Mouse (Mus musculus) 3134 (cell line): Measurements from ENCODE around the gene Zdhhc1.

ENCODE experiments used
- DNase-seq: peaks from one replicate; pipeline ENCODE4 v3.0.0-alpha.2; 2011; ENCODE audit warnings: low spot score; ENCODE audit not compliant: insufficient read length; ENCODE audit errors: extremely low read depth

Gene Zdhhc1

DNA sequence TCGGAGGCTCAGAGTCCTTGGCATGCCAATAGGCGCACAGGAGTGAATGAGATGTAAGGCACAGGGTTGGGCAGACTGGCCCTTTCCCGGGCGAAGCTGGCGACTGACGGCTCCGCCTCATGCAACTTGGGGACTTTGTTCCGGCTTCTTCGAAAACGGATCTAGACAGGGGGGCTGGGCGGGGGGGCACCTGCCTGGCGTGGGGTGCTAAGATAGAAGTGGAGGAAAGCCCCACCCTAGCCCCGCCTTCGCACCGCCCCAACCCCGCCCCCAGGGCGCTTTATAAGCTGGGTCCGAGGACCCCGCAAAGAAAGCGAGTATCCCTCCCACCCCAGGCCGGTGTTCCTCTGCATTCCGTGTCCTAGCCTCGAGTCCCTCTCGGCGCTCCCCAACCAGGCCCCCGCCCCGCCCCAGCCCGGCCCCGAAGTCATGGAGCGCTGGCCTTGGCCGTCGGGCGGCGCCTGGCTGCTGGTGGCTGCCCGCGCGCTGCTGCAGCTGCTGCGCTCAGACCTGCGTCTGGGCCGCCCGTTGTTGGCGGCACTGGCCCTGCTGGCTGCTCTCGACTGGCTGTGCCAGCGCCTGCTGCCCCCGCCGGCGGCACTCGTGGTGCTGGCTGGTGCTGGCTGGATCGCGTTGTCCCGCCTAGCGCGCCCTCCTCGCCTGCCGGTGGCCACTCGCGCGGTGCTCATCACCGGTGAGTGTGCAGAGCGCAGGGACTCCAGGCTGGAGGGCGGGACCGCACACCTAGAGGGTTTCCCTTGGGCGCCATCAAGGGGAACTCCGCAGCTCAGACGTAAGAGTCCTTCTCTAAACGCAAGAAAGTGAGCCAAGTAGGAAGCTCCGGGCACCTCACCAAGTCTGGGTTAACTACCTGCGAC, 22.0 kb upstream of the Zdhhc1 start, which contains the start of gene Hsd11b2:
TSS of gene Hsd11b2 (plus strand) at position 320 of the 878 bp plus-strand sequence.
- no peak for DNase-seq

DNA sequence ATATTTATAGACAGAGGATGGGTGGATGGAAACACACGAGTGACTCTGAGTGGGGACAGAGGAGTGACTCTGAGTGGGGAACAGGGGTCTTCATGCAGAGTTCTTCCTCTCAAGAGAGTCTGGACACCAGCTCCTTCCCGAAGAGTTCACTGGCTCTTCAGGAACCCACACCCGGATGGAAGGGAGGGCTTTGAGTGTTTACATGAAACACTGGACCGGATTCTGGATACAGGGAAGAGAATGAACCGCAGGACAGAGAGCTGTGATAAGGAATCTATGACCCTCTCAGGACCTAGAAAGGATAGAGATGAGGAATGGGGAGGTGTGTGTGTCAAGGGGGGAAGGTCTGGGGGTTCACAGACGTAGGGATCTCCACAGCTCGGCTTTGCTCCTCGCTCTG, 20.6 kb upstream of the Zdhhc1 start:
- no peak for DNase-seq

DNA sequence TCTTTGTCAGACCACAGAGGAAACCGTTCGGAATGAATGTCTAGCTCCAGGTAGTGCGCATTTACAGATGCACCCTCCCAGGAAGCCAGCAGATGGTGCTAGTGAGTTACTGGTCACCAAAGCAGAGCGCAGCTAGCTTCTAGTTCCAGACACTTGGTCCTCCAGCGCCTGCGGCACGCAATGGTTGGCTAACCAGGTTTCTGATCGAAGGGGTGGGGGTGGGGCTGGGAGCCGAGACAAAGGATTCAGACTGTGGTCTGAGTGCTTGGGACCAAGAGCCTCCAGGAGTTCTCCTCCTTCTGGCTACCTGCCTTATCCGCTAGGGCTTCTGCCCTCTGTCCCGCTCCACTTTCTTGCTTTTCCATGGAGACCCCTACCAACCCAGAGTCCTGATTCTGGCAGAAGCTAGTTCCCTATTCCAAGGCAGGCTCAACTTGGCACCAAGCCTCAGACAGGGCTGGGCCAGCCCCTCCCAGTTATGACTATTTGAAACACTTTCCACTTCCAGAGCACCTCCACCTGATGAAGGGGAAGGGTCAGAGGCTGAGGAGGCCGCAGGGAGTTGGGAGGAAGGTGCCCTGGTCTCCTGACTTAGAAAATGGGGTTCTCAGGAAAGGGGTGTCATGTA, 19.4 kb upstream of the Zdhhc1 start:
- DNase-seq: peak; percentile 51

DNA sequence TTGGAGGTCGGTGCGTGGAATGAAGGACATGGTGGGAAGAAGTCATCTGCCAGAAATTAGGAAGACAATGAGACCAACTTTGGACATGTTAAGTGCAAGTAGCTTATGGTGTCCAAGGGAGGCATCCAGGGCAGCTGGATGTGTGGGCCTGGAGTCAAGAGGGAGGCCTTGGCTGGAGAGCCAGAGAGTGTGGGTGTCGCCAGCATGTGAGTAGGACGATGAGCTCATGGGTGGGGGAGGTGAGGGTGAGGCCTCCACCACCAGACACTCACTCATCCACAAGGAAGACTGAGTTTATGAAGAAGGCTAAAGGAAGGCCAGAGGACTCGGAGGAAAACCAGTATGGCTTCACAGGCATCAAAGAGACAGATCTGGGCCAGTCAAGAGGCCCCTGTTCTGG, 18.0 kb upstream of the Zdhhc1 start:
- DNase-seq: peak; percentile 34

DNA sequence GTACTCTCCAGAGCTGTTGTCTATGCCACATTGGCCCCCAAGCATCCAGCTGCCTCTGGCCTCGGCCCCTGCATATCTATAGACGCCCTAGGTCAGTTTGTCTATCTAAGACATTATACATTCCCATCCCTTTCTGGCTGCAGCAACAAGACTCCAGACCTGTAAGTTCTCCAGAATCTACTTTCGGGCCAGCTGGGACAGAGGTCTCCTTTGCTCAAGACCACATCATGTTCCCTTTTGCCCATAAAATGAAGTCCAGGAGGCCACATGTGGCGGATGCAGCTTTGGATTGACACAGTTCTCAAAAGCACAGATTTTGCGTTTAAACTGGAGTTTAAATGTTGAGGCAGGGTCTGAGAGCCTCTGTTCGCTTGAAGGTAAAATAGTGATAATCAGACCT, 17.5 kb upstream of the Zdhhc1 start:
- DNase-seq: no peak

DNA sequence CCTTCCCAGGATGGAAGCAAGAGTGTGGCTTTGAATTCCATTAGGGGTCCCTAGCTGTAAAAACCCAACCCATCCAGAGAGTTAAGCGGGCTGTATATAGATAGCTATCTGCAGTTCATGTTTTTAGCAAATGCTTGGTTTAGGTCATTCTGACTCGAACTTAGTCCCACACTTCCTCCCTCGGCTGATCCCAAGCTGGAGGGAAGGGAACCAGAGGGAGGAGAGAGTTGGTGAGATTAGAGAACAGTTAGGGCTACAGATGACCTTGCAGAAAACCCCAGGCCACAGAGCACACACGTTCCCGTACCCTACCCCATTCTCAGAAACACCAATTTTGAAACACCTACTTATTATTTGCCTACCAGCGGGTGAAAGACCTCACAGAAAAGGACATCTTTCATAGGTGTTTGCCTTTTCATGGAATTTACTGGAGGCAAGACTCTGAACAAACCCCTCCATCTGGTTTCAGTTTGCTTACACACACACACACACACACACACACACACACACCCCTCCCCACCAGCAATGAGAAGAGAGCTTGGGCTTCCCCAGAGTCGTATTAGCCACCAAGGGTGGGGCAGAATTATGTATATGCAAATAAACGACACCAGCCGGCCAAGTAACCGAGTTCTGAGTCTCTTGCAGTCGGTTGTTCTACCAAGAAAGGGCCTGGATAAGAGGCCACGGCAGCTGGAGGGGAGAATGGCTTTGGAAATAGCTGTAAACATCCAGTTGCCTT, 13.5 kb upstream of the Zdhhc1 start:
- DNase-seq: no peak

DNA sequence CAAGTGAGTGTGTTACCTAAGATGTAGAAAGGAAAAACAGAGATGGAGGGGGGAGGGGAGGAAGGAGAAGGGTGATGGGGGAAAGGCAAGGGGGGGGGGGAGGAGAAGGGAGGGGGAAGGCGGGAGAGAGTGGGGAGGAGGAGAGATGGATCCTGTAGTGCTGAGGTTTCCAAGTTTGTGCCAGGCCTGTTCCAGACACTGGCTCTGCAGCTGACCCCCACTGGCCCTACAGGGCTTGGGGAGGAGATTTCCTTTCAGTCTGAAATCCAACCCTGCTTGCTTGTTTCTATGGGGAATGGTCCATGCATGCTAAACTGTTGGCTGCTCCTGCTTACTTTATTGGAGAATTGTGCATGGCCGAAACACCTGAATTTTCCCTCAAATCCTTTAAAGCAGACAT, 12.1 kb upstream of the Zdhhc1 start:
- no peak for DNase-seq

DNA sequence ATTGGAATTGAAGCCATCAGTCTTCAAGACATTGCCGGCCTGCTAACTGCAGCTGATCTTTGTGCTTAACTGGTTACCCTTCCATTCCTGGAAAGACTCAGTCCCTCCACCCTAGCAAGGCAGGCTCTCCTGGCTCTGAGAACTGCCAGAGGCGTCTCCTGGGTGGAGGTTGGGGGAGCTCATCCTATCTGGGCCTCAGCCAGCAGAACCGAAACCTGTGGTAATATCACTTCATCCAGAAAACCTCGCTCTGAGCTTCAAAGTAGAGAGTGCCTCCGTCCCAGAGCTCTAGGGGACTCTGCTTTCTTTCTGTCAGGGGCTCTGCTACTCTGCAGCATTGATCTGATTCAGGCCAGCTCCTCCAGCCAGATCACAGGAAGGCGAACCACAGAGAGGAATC, 10.3 kb upstream of the Zdhhc1 start:
- DNase-seq: no peak

DNA sequence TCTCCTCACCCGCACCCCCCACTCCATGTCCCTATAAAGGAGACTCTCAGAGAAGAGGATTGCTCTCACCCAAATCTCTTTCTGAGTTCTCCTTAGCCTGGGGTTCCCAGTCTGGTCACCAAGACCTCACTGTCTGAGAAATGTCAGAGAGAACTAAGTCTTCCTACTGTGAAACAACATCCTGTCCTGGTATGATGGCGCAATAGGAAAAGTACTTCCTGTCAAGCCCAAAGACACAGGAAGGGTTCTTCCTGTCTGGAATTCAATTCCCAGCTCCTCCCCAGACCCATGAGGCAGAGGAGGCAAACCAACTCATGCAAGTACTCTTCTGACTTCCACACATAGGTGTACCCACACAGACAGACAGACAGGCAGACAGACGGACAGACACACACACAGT, 7.9 kb upstream of the Zdhhc1 start:
- no peak for DNase-seq

DNA sequence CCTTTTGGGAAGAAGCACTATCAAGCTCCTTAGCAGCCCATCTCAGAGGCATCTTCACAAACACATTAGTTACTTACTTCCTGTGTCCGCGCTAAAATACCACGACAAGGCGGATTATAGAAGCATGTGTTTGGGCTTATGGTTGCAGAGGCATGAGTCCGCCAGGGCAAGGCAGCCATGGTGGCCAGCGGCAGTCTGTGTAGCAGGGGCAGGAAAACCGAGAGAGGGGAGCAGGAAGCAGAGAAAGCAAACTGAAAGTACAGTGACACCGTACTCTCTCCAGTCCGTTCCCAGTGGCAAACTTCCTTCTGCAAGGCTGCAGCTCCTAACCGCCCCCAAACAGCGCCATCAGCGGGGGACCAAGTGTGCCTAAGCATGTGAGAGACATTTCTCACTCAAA, 3.1 kb upstream of the Zdhhc1 start:
- DNase-seq: no peak

DNA sequence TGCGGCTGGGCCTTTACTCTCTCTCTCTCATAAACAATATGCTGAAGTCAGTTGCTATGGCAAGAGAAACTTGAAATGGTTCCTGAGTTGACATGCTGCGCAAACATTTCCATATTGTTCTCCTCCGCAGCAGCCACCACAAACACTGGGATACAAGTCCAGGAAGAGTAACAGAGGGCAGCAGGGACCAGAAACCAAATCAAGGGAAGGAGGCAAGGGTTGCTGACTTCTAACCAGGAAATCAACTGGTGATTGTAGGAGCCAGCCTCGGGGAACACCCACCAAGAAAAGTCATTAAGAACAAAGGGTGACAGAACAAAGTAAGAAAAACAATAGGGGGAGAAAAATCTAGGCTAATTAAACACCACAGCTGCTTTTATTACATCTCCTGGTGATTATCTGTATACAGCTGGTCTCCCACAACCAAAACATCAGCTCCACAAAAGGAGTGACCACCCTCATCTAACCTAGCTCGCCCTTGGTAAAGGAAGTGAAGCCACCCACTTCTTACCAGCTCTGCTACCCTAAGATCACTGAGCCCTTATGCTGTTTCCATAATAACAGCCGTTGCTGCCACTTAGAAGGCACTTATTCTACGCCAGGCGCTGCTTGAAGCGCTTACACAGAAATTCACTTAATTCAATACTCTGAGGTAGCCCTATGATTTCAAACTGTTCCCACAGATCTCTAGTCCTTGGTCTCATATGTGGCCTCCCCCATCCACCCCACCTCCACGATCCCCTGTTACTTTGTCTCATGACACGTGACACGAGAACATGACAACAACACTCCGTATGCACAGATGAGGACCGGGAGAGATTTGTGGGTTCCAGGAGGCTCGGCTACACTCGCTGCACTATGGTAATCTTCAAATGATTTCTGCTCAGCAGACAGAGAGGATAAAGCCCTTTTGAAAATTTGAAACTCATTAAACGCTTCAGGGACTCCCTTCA, 1.1 kb downstream of the Zdhhc1 start:
- DNase-seq: no peak

DNA sequence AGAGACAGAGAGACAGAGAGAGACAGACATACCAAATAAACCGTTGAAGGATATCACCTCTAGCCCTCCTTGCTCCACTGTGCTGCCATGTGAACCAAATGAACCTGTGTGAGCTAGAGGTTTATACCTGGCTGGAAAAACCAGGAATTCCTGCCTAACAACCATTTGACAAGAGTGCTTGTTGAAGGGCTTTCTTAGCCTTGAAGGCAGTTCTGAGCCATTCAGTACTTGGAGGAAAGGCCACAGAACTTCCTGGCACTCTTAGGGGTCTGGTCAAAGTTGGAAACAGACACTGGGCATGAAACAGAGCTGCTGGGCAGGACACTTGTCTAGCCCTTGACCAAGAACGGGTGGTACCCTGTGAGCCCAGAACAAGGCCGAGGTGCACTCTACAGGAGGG, 2.1 kb downstream of the Zdhhc1 start:
- no peak for DNase-seq

DNA sequence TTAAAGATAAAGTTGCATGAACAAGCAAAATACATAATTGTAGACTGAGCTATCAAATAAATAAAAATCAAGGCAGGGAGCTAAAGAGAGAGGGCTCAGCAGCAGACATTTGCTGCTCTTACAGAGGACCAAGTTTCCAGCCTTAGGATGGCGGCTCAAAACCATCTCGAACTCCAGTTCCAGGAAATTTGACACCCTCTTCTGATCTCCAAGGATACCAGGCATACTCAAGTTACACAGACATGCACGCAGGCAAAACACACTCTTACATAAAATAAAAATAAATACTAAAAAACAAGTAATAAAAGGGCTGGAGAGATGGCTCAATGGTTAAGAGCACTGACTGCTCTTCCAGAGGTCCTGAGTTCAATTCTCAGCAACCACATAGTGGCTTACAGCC, 3.2 kb downstream of the Zdhhc1 start:
- DNase-seq: no peak

DNA sequence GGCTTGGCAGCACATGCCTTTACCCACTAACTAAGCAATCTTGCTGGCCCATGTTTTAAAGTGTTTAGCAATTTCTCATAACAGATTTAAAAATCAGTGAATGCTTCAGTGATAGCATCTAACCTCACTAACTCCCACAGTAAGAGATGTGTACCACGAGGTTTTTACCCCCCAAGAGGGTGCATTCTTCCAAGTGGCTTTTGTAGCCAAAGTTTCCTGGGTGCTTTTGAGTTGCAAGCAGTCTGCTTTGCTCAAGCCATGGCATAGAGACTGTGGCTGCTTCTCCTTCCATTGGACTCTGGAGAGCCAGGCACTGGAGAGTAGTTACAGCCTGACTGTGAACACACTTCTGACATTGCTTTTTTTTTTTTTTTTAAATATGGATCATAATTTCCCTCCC, 7.4 kb downstream of the Zdhhc1 start:
- DNase-seq: no peak

DNA sequence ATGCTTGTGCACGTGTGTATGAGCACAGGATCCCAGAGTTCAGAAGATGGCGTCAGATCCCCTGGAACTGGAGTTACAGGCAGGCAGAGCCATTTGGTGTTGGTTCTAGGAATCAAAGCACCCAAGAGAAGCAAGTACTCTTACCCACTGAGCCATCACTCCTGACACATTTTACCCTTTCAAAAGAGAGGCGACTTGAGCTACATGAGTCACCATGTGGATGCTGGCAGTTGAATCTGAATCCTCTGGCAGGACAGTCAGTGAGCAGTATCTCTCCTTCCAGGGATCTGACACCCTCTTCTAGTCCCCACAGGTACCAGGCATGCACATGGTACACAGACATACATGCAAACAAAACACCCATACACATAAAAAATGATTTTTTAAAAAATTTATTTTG, 8.6 kb downstream of the Zdhhc1 start:
- no peak for DNase-seq

DNA sequence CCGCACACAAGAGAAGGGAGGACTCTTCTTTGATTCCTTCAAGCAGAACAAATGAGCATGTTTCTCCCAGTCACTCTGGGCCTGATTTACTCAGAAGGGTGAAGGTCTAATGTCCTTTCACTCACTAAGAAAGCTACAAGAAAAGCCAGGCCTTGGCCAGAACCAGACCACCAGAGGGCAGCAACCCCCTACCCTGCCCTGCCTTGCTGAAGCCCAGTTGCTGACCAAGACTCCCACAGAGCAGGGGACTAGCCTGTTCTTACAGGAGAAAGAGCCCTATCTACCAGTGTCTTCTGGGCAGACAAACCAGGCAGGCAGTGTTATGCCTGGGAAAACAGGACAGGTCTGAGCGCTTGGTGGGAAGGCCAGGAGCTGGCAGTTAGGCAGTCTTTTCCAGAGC, 12.3 kb downstream of the Zdhhc1 start:
- no peak for DNase-seq

DNA sequence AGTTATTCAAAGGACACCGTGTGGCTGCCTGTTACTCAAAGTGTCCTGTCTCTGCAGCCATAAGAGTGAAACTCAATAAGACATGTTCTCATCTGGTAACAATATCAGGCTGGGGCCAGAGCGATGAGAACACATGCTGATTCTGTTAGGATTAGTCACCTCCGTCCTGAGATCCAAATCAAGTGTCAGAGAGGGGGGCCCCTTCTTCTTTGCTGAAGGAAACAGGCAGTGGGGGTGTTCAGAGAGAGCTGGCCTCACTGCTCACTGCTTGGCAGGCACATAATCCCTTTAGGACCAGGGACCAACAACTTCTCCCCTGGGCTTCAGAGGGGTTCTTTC, 12.7 kb downstream of the Zdhhc1 start:
- DNase-seq: no peak

DNA sequence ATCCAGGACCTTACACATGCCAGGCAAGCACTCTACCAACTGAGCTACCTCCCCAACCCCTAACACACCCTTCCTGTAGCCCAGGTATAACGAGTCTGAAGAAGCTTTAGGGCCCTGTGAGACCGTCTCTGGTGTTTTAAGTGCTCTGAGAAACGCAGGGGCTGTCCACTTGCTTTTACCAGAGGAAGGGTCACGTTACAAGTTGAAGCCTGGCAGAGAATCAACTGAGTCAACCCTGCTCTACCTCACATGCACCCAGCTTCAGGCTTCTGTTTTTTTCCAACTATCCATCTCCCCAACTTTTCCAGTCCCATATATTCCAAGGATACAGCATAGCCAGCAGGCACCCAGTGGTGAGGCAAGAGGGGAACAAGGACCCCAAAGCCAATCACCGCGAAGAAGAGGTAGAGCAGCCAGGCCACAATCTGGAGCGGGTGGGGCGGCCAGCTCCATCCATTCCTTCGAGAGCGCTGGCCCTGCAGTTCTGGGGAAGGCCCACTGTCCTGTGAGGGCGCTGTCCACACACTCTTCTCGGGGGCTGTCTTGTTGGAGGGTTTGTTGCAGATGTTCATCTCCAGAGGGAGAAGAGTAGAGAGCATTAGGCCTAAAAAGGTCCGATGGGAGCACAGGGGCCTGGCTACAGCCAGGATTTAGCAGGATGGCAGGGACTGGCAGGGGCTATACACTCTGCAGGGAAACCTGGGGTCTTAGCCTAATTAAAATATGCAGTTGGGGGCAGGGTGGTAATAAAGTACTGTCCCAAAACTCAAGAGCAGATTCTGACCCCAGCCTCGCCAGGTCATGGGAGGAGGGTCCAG, 13.3 kb downstream of the Zdhhc1 start:
- DNase-seq: no peak

DNA sequence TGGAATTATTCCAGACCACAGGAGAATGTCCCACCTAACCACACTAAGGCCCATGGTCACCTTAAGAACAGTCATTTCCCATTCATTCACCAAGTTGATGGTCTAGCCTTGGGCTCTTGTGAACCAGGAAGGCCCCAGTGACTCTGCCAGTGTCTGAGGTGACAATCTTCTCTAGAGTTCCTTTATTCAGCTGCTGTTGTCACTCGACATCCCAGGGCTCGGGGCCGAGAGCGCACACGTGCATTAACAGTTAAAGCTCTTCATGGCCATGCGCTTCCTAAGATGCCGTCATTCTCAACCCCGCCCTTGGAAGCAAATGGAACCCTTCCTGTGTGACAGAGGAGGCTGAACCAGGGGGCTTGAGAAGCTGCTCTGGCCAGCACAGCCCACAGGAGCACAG, 14.6 kb downstream of the Zdhhc1 start:
- no peak for DNase-seq

DNA sequence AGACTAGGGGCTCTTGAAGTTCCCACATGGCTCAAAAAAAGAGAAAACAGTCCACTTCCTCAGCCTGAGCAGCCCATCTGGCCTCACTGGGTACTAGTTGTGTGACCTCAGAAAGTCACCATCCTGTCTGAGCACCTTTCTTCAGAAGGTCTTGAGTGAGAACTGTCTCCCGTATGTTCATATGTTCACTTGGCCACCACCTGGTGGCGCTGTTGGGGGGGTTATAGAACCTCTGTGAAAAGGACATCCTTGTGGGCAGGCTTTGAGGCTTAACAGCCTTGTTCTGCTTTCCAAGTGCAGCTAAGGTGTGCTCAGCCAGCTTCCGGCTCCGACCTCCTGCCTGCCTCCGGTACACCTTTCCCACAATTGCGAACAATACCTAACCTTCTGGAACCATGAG, 15.2 kb downstream of the Zdhhc1 start:
- no peak for DNase-seq
